Mouse (Mus musculus) thymus, postnatal 10 days (tissue): ENCODE measurements around the gene Gm11214.
A peak's percentile ranks its signal among the peaks of the same experiment; 100 is the strongest.

Experiments
- DNase-seq, 2 experiments: peaks; one replicate each; pipeline ENCODE4 v3.0.0; 2021; ENCODE audit warnings: low spot score in 2 of 2

The Gm11214 gene

GRCm38 (mm10) chr4:63663279-63663678 lies at the start of gene Gm11214:
TSS of gene Gm11214 (minus strand) at chr4:63663379.
- DNase-seq: no peak

- DNase-seq: no peak
Observed at GRCm38 (mm10) chr4:63711886-63712285, 48.7 kb upstream of the Gm11214 start.

GRCm38 (mm10) chr4:63710431-63711220 lies 47.4 kb upstream of the Gm11214 start:
- DNase-seq: no peak

GRCm38 (mm10) chr4:63706279-63706971 lies 43.2 kb upstream of the Gm11214 start:
- DNase-seq: no peak

- no peak for DNase-seq
Observed at GRCm38 (mm10) chr4:63704232-63704631, 41.1 kb upstream of the Gm11214 start.

GRCm38 (mm10) chr4:63703686-63704085 lies 40.5 kb upstream of the Gm11214 start:
- DNase-seq: no peak

- no peak for DNase-seq
Observed at GRCm38 (mm10) chr4:63702006-63702704, 39.0 kb upstream of the Gm11214 start.

- DNase-seq: no peak
Observed at GRCm38 (mm10) chr4:63699749-63700148, 36.6 kb upstream of the Gm11214 start.

- no peak for DNase-seq
Observed at GRCm38 (mm10) chr4:63696921-63697320, 33.7 kb upstream of the Gm11214 start.

- DNase-seq: no peak
Observed at GRCm38 (mm10) chr4:63692351-63692750, 29.2 kb upstream of the Gm11214 start.

GRCm38 (mm10) chr4:63687429-63687828 lies 24.2 kb upstream of the Gm11214 start:
- no peak for DNase-seq

GRCm38 (mm10) chr4:63686157-63686556 lies 23.0 kb upstream of the Gm11214 start:
- peak in 1 of 2 experiments; percentile 28 for DNase-seq

GRCm38 (mm10) chr4:63685253-63685525 lies 22.0 kb upstream of the Gm11214 start:
- DNase-seq: no peak

- DNase-seq: no peak
Observed at GRCm38 (mm10) chr4:63684412-63685252, 21.5 kb upstream of the Gm11214 start.

GRCm38 (mm10) chr4:63683716-63684115 lies 20.5 kb upstream of the Gm11214 start:
- DNase-seq: no peak

GRCm38 (mm10) chr4:63683056-63683455 lies 19.9 kb upstream of the Gm11214 start:
- no peak for DNase-seq

- DNase-seq: no peak
Observed at GRCm38 (mm10) chr4:63682441-63682840, 19.3 kb upstream of the Gm11214 start.

GRCm38 (mm10) chr4:63681557-63681956 lies 18.4 kb upstream of the Gm11214 start:
- no peak for DNase-seq

- no peak for DNase-seq
Observed at GRCm38 (mm10) chr4:63675128-63675527, 11.9 kb upstream of the Gm11214 start.

GRCm38 (mm10) chr4:63668255-63668654 lies 5.1 kb upstream of the Gm11214 start:
- no peak for DNase-seq

- DNase-seq: no peak
Observed at GRCm38 (mm10) chr4:63665738-63666137, 2.6 kb upstream of the Gm11214 start.

GRCm38 (mm10) chr4:63661857-63662256 lies 1.3 kb downstream of the Gm11214 start:
- no peak for DNase-seq
